13 mouse cellular contexts compared by ENCODE assay signal in genomic region chr3:97507209-97507608, GRCm38 (mm10).
A peak's percentile ranks its signal among the peaks of the same experiment; 100 is the strongest.
DNase-seq lines count a peak whose midpoint lies in the region; ATAC-seq lines count a peak whose summit lies in the region.
"Had no signal": no experiment of that assay in that cellular context is flagged by ENCODE, and none has a peak within 500 bp of the region (broad histone marks: within the 10 kb centered on the region; RNA-seq: fewer than 3 reads in every experiment).

No protein-coding gene starts in this region.

- H3K4me3 ChIP-seq in forebrain, embryonic 13.5 days: no peak overlapping the region
- no peak overlapping the region for H3K4me3 ChIP-seq in forebrain, embryonic 11.5 days (ENCODE audit: low read depth, low read length)
- H3K4me3 ChIP-seq in midbrain, embryonic 13.5 days (replicated peaks): no peak overlapping the region
- H3K4me3 ChIP-seq in midbrain, embryonic 16.5 days (ENCODE audit: low read depth, low read length): no peak overlapping the region
- H3K4me3 ChIP-seq in hindbrain, embryonic 11.5 days (ENCODE audit: low read depth, low read length): no peak overlapping the region
- H3K4me3 ChIP-seq in neural tube, embryonic 12.5 days: no peak overlapping the region

- no peaks in the 10 kb centered on the region for H3K4me1 ChIP-seq in forebrain, embryonic 13.5 days
- H3K4me1 ChIP-seq in forebrain, embryonic 11.5 days (replicated peaks; ENCODE audit: control insufficient read depth, insufficient read depth, low read length): no peaks in the 10 kb centered on the region
- H3K4me1 ChIP-seq in midbrain, embryonic 13.5 days (replicated peaks): peaks cover 10% of the 10 kb centered on the region; the same call in 1 of the 2 replicates
- H3K4me1 ChIP-seq in midbrain, embryonic 16.5 days (ENCODE audit: control insufficient read depth, insufficient read depth, low read length): no peaks in the 10 kb centered on the region
- H3K4me1 ChIP-seq in hindbrain, embryonic 11.5 days (replicated peaks; ENCODE audit: control insufficient read depth, insufficient read depth, low read length): no peaks in the 10 kb centered on the region
- 0 out of 2 replicates have a peak, but pooled peaks cover 3% of the 10 kb centered on the region for H3K4me1 ChIP-seq in neural tube, embryonic 12.5 days

- no peaks in the 10 kb centered on the region for H3K9me3 ChIP-seq in forebrain, embryonic 13.5 days (replicated peaks)
- H3K9me3 ChIP-seq in forebrain, embryonic 11.5 days (ENCODE audit: control insufficient read depth, low read length): no peaks in the 10 kb centered on the region
- no peaks in the 10 kb centered on the region for H3K9me3 ChIP-seq in midbrain, embryonic 13.5 days
- no peaks in the 10 kb centered on the region for H3K9me3 ChIP-seq in midbrain, embryonic 16.5 days (replicated peaks; ENCODE audit: control insufficient read depth, low read length, poor library complexity, severe bottlenecking)
- no peaks in the 10 kb centered on the region for H3K9me3 ChIP-seq in hindbrain, embryonic 11.5 days (ENCODE audit: control insufficient read depth, low read length)
- no peaks in the 10 kb centered on the region for H3K9me3 ChIP-seq in neural tube, embryonic 12.5 days

- H3K27ac ChIP-seq in forebrain, embryonic 13.5 days: no peak overlapping the region
- no peak overlapping the region for H3K27ac ChIP-seq in forebrain, embryonic 11.5 days (ENCODE audit: low read depth, low read length)
- no peak overlapping the region for H3K27ac ChIP-seq in midbrain, embryonic 13.5 days
- H3K27ac ChIP-seq in midbrain, embryonic 16.5 days (ENCODE audit: low read length): no peak overlapping the region
- H3K27ac ChIP-seq in hindbrain, embryonic 11.5 days (ENCODE audit: low read depth, low read length): no peak overlapping the region
- H3K27ac ChIP-seq in neural tube, embryonic 12.5 days: no peak overlapping the region

- H3K27me3 ChIP-seq in forebrain, embryonic 13.5 days: no peaks in the 10 kb centered on the region
- H3K27me3 ChIP-seq in forebrain, embryonic 11.5 days (ENCODE audit: control insufficient read depth, insufficient read depth, low read length): no peaks in the 10 kb centered on the region
- H3K27me3 ChIP-seq in midbrain, embryonic 13.5 days: no peaks in the 10 kb centered on the region
- no peaks in the 10 kb centered on the region for H3K27me3 ChIP-seq in midbrain, embryonic 16.5 days (ENCODE audit: control insufficient read depth, insufficient read depth, low read depth, low read length)
- no peaks in the 10 kb centered on the region for H3K27me3 ChIP-seq in hindbrain, embryonic 11.5 days (ENCODE audit: control insufficient read depth, insufficient read depth, low read length)
- H3K27me3 ChIP-seq in neural tube, embryonic 12.5 days (replicated peaks): no peaks in the 10 kb centered on the region

- no peaks in the 10 kb centered on the region for H3K36me3 ChIP-seq in forebrain, embryonic 13.5 days (ENCODE audit: poor library complexity, severe bottlenecking)
- no peaks in the 10 kb centered on the region for H3K36me3 ChIP-seq in forebrain, embryonic 11.5 days (ENCODE audit: control insufficient read depth, insufficient read depth, low read length)
- H3K36me3 ChIP-seq in midbrain, embryonic 13.5 days: no peaks in the 10 kb centered on the region
- H3K36me3 ChIP-seq in midbrain, embryonic 16.5 days (ENCODE audit: control insufficient read depth, insufficient read depth, low read length): no peaks in the 10 kb centered on the region
- H3K36me3 ChIP-seq in hindbrain, embryonic 11.5 days (ENCODE audit: control insufficient read depth, insufficient read depth, low read length): no peaks in the 10 kb centered on the region
- no peaks in the 10 kb centered on the region for H3K36me3 ChIP-seq in neural tube, embryonic 12.5 days

- 0 out of 2 replicates have a peak, but pooled peaks have one; percentile 41 for ATAC-seq in forebrain, embryonic 13.5 days
- ATAC-seq in forebrain, embryonic 11.5 days (replicated peaks; ENCODE audit: low FRiP score): no peak
- no peak for ATAC-seq in midbrain, embryonic 13.5 days
- no peak for ATAC-seq in midbrain, embryonic 16.5 days
- ATAC-seq in hindbrain, embryonic 11.5 days (ENCODE audit: low FRiP score): peak; percentile 74
- ATAC-seq in neural tube, embryonic 12.5 days (ENCODE audit: low FRiP score, low read depth): peak; percentile 29; the same call in 1 of the 2 replicates

- DNase-seq in forebrain, embryonic 11.5 days (ENCODE audit: low spot score): no peak
- peak; percentile 45 for DNase-seq in hindbrain, embryonic 11.5 days (ENCODE audit: low spot score)
- DNase-seq in testis, postnatal 10 days (ENCODE audit: low spot score): no peak
- no peak for DNase-seq in ovary, postnatal 36 days (ENCODE audit: low spot score)
- DNase-seq: adrenal gland, postnatal 25 days; B cell, adult 2 months; cerebellum, adult 8-10 months; heart, postnatal 10 days; left cerebral cortex, postnatal 4 days had no signal

- no peak overlapping the region for H3K9ac ChIP-seq in forebrain, embryonic 13.5 days
- no peak overlapping the region for H3K9ac ChIP-seq in forebrain, embryonic 11.5 days (ENCODE audit: low read length)
- H3K9ac ChIP-seq in midbrain, embryonic 13.5 days (replicated peaks): no peak overlapping the region
- H3K9ac ChIP-seq in midbrain, embryonic 16.5 days (ENCODE audit: low read depth, low read length): no peak overlapping the region
- no peak overlapping the region for H3K9ac ChIP-seq in hindbrain, embryonic 11.5 days (ENCODE audit: low read depth, low read length)
- H3K9ac ChIP-seq in neural tube, embryonic 12.5 days: no peak overlapping the region

- WGBS in forebrain, embryonic 13.5 days: 49% methylated on average over 8 of the region's 8 CpGs
- whole genome bisulfite sequencing in forebrain, embryonic 11.5 days: 75% methylated on average over 8 of the region's 8 CpGs
- WGBS in midbrain, embryonic 13.5 days: 43% methylated on average over 8 of the region's 8 CpGs
- WGBS in midbrain, embryonic 16.5 days: 25% methylated on average over 8 of the region's 8 CpGs
- 53% methylated on average over 8 of the region's 8 CpGs for WGBS in hindbrain, embryonic 11.5 days
- WGBS in neural tube, embryonic 12.5 days: 35% methylated on average over 8 of the region's 8 CpGs

- H3K4me2 ChIP-seq in forebrain, embryonic 13.5 days: no peak overlapping the region
- no peak overlapping the region for H3K4me2 ChIP-seq in forebrain, embryonic 11.5 days (ENCODE audit: low read depth, low read length, severe bottlenecking)
- 0 out of 2 replicates have a peak overlapping the region, but pooled peaks have one; percentile 20 for H3K4me2 ChIP-seq in midbrain, embryonic 13.5 days (replicated peaks)
- no peak overlapping the region for H3K4me2 ChIP-seq in midbrain, embryonic 16.5 days (ENCODE audit: low read length)
- H3K4me2 ChIP-seq in hindbrain, embryonic 11.5 days (replicated peaks; ENCODE audit: low read depth, low read length): no peak overlapping the region
- 0 out of 2 replicates have a peak overlapping the region, but pooled peaks have one; percentile 8 for H3K4me2 ChIP-seq in neural tube, embryonic 12.5 days (replicated peaks)

Comparison
In these comparisons a context has a peak if more than half of its experiments do, and no peak if none do; other contexts are left out.
1. ATAC-seq: peak in forebrain, embryonic 13.5 days (single experiment), hindbrain, embryonic 11.5 days (single experiment) and neural tube, embryonic 12.5 days (single experiment); none in forebrain, embryonic 11.5 days (single experiment), midbrain, embryonic 13.5 days (single experiment) and midbrain, embryonic 16.5 days (single experiment).
2. H3K4me2 ChIP-seq: peak in midbrain, embryonic 13.5 days (single experiment) and neural tube, embryonic 12.5 days (single experiment); none in forebrain, embryonic 13.5 days (single experiment), forebrain, embryonic 11.5 days (single experiment), midbrain, embryonic 16.5 days (single experiment) and hindbrain, embryonic 11.5 days (single experiment).